Mouse (Mus musculus) lung, embryonic 16.5 days (tissue): ENCODE measurements around the gene Rassf5. TPM values are rescaled to one million over a fixed set of nuclear protein-coding genes. Genes with fewer than 3 reads are reported as not detected.

ENCODE experiments used
- ATAC-seq: fragments of 200-750 bp; cut with Nextera tagmentation; 2 replicates; pipeline ENCODE4 v1.8.0; 2017; ENCODE audit warnings: low read depth, mild to moderate bottlenecking, moderate library complexity
- H3K27ac ChIP-seq: fragments of 300-500 bp; sonication (generic); 2 replicates; pipeline ENCODE4 v1.5.1; 2014; ENCODE audit warnings: mild to moderate bottlenecking, control low read depth, low read length
- H3K27me3 ChIP-seq: fragments of 300-500 bp; sonication (generic); 2 replicates; pipeline ENCODE4 v1.6.1; 2014; ENCODE audit warnings: low read depth, low read length, mixed read lengths; ENCODE audit not compliant: control insufficient read depth, insufficient read depth
- H3K36me3 ChIP-seq: fragments of 300-500 bp; sonication (generic); 2 replicates; pipeline ENCODE4 v1.6.1; 2014; ENCODE audit warnings: low read length; ENCODE audit not compliant: control insufficient read depth, insufficient read depth
- H3K4me1 ChIP-seq: fragments of 300-500 bp; sonication (generic); replicated peaks from 2 replicates; pipeline ENCODE4 v1.6.1; 2014; ENCODE audit warnings: low read length, mixed read lengths; ENCODE audit not compliant: control insufficient read depth, insufficient read depth
- H3K4me2 ChIP-seq: fragments of 300-500 bp; sonication (generic); 2 replicates; pipeline ENCODE4 v1.6.1; 2014; ENCODE audit warnings: low read depth, low read length, control low read depth
- H3K4me3 ChIP-seq: fragments of 300-500 bp; sonication (generic); 2 replicates; pipeline ENCODE4 v1.5.1; 2014; ENCODE audit warnings: mild to moderate bottlenecking, low read length, control low read depth
- H3K9ac ChIP-seq: fragments of 300-500 bp; sonication (generic); 2 replicates; pipeline ENCODE4 v1.6.1; 2014; ENCODE audit warnings: low read length, control low read depth
- H3K9me3 ChIP-seq: fragments of 300-500 bp; sonication (generic); 2 replicates; pipeline ENCODE4 v1.6.1; 2016; ENCODE audit warnings: low read length; ENCODE audit not compliant: control insufficient read depth
- WGBS: fragments of 180-500 bp; shearing (Covaris S2); extraction: QIAGEN DNeasy Blood & Tissue Kit; methylation state at CpG from one replicate; pipeline ENCODE4 v1.1.7; 2014; 5-methylcytosine and 5-hydroxymethylcytosine counted together
- polyA plus RNA-seq: library from polyadenylated mRNA; unstranded; fragments of >200 nt; fragmentation: Nextera tagmentation; extraction: Ambion mirVana; gene quantifications from 2 replicates; pipeline ENCODE4 v1.2.1, GENCODE M21; 2015

The Rassf5 gene
- polyA plus RNA-seq, 1 experiment from 2014 or later = 6.1 TPM

GRCm38 (mm10) chr1:131242956-131243355 is 2.1 kb downstream of the Rassf5 start:
- Histone ChIP-seq H3K4me3 (peak overlapping the region; percentile 9; the same call in 1 of the 2 replicates), H3K27me3 (peaks cover 10% of the 10 kb centered on the region), H3K4me2 (peak overlapping the region; percentile 30), H3K4me1 (peaks cover 56% of the 10 kb centered on the region), H3K9ac (no peak overlapping the region), H3K36me3 (no peaks in the 10 kb centered on the region), H3K27ac (no peak overlapping the region), H3K9me3 (no peaks in the 10 kb centered on the region)
- WGBS = 32% methylated on average over 6 of the region's 6 CpGs
- ATAC-seq = no peak

GRCm38 (mm10) chr1:131239576-131240193 is 5.4 kb downstream of the Rassf5 start:
- Histone ChIP-seq H3K4me2 (no peak overlapping the region), H3K27ac (peak overlapping the region; percentile 37), H3K27me3 (peaks cover 10% of the 10 kb centered on the region), H3K36me3 (no peaks in the 10 kb centered on the region), H3K4me3 (no peak overlapping the region), H3K9me3 (no peaks in the 10 kb centered on the region), H3K9ac (no peak overlapping the region), H3K4me1 (peaks cover 33% of the 10 kb centered on the region)
- WGBS = 72% methylated on average over 12 of the region's 12 CpGs
- ATAC-seq = no peak

GRCm38 (mm10) chr1:131238931-131239381 is 6.1 kb downstream of the Rassf5 start:
- Histone ChIP-seq H3K27me3 (peaks cover 6% of the 10 kb centered on the region), H3K4me2 (no peak overlapping the region), H3K27ac (peak overlapping the region; percentile 70), H3K4me3 (no peak overlapping the region), H3K9me3 (no peaks in the 10 kb centered on the region), H3K36me3 (no peaks in the 10 kb centered on the region), H3K4me1 (peaks cover 30% of the 10 kb centered on the region), H3K9ac (no peak overlapping the region)
- ATAC-seq = peak; percentile 87
- 42% methylated on average over 8 of the region's 8 CpGs for WGBS

- H3K27me3 ChIP-seq = no peaks in the 10 kb centered on the region; the same call in 1 of the 2 replicates
- ATAC-seq = no peak
- H3K4me1 ChIP-seq = peaks cover 21% of the 10 kb centered on the region
- H3K4me3 ChIP-seq = no peak overlapping the region
- H3K27ac ChIP-seq = no peak overlapping the region
- 38% methylated on average over 7 of the region's 7 CpGs for WGBS
- H3K4me2 ChIP-seq = no peak overlapping the region
- no peaks in the 10 kb centered on the region for H3K36me3 ChIP-seq
- H3K9me3 ChIP-seq = no peaks in the 10 kb centered on the region
- no peak overlapping the region for H3K9ac ChIP-seq
These were observed 9.0 kb downstream of the Rassf5 start for GRCm38 (mm10) chr1:131236077-131236476.

GRCm38 (mm10) chr1:131233527-131233926 is 11.5 kb downstream of the Rassf5 start:
- Histone ChIP-seq H3K4me1 (peaks cover 1% of the 10 kb centered on the region), H3K4me3 (no peak overlapping the region), H3K9me3 (no peaks in the 10 kb centered on the region), H3K27me3 (no peaks in the 10 kb centered on the region), H3K27ac (no peak overlapping the region), H3K36me3 (no peaks in the 10 kb centered on the region), H3K4me2 (no peak overlapping the region), H3K9ac (no peak overlapping the region)
- 52% methylated on average over 12 of the region's 12 CpGs for WGBS
- no peak for ATAC-seq

GRCm38 (mm10) chr1:131228659-131229058 is 16.4 kb downstream of the Rassf5 start:
- no peak; the same call in 1 of the 2 replicates for ATAC-seq
- Histone ChIP-seq H3K9ac (no peak overlapping the region), H3K4me1 (no peaks in the 10 kb centered on the region), H3K4me2 (no peak overlapping the region), H3K9me3 (no peaks in the 10 kb centered on the region), H3K4me3 (no peak overlapping the region), H3K27ac (no peak overlapping the region), H3K27me3 (no peaks in the 10 kb centered on the region), H3K36me3 (no peaks in the 10 kb centered on the region)
- WGBS = 70% methylated on average over 5 of the region's 5 CpGs

GRCm38 (mm10) chr1:131228225-131228624 is 16.8 kb downstream of the Rassf5 start:
- Histone ChIP-seq H3K27ac (no peak overlapping the region), H3K4me1 (no peaks in the 10 kb centered on the region), H3K9ac (no peak overlapping the region), H3K4me3 (no peak overlapping the region), H3K4me2 (no peak overlapping the region), H3K9me3 (no peaks in the 10 kb centered on the region), H3K27me3 (no peaks in the 10 kb centered on the region), H3K36me3 (no peaks in the 10 kb centered on the region)
- WGBS = 40% methylated on average over 7 of the region's 7 CpGs
- no peak for ATAC-seq

GRCm38 (mm10) chr1:131224848-131225471 is 20.1 kb downstream of the Rassf5 start:
- H3K4me3 ChIP-seq = no peak overlapping the region
- WGBS = 56% methylated on average over 12 of the region's 12 CpGs
- H3K9ac ChIP-seq = no peak overlapping the region
- H3K9me3 ChIP-seq = no peaks in the 10 kb centered on the region
- H3K4me1 ChIP-seq = no peaks in the 10 kb centered on the region
- H3K4me2 ChIP-seq = no peak overlapping the region
- no peaks in the 10 kb centered on the region for H3K36me3 ChIP-seq
- H3K27ac ChIP-seq = no peak overlapping the region
- no peaks in the 10 kb centered on the region for H3K27me3 ChIP-seq
- peak; percentile 32; the same call in 1 of the 2 replicates for ATAC-seq

GRCm38 (mm10) chr1:131223345-131223744 is 21.7 kb downstream of the Rassf5 start:
- ATAC-seq = peak; percentile 58
- no peak overlapping the region for H3K27ac ChIP-seq
- WGBS = 54% methylated on average over 2 of the region's 2 CpGs

More at GRCm38 (mm10) chr1:131223345-131223744, 21.7 kb downstream of the Rassf5 start:
- no peaks in the 10 kb centered on the region for H3K4me1 ChIP-seq
- H3K27me3 ChIP-seq = no peaks in the 10 kb centered on the region
- no peaks in the 10 kb centered on the region for H3K9me3 ChIP-seq
- no peak overlapping the region for H3K4me2 ChIP-seq
- no peaks in the 10 kb centered on the region for H3K36me3 ChIP-seq
- no peak overlapping the region for H3K4me3 ChIP-seq
- no peak overlapping the region for H3K9ac ChIP-seq
